Mouse (Mus musculus) liver, adult 2 months (tissue): Measurements from ENCODE around the gene Man2a2.

Experiments
- CTCF ChIP-seq: fragments of 200-500 bp; IDR thresholded peaks from 2 replicates; pipeline ENCODE4 v1.5.1; 2011; ENCODE audit warnings: low read depth, low read length, control low read depth
- POLR2A ChIP-seq: fragments of 200-500 bp; IDR thresholded peaks from 2 replicates; pipeline ENCODE4 v1.6.1; 2011; ENCODE audit warnings: low read length, control low read depth; ENCODE audit not compliant: insufficient read depth; ENCODE audit errors: extremely low read depth

DNA sequence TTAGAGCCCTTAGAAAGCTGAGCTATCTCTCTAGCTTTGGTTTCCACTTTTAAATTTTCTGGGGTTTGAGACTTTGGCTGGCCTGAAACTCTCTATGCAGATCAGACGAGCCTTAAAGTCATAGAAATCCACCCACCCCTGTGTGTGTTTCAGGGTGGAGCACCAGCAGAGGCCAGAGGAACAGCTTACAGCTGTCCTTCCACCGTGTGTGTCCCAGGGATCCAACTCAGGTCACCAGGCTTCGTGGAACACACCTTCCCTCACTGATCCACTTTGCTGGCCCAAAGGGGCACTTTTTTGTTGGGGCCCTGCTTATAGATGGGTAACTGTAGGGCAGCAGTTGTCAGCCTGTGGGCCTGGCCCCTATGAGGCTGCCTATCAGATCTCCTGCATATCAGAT, 3.1 kb upstream of the Man2a2 start:
- TF ChIP-seq POLR2A (no peak), CTCF (no peak)
